Mouse (Mus musculus): ENCODE data around the gene Hydin.

DNA sequence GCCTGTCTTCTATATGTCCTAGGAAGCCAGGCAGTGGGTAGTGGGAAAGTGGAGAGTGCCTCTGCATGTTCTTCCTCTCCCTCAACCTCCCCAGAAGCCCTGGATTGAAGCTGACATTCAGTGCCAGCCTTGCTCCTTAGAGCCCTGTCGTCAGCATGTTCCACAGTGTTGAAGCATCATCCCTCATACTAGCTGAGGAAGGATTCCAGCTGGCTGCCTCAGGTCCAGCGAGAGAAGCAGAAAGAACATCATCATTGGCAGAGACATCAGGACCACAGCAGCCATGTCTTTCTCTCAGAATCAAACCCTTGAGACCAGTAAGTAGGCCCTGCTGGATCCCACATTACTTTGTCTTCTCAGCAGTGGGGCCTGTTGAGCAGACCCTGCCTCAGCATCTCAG is 390.9 kb downstream of the Hydin start:
- TF ChIP-seq POLR2A (IDR thresholded peaks at IDR 0.05; ENCODE audit: insufficient read depth, low read depth, low read length) (no peak), CTCF (IDR thresholded peaks at IDR 0.05; ENCODE audit: insufficient read depth, low read depth, low read length) (no peak)

All from olfactory bulb, adult 2 months (tissue).